Mouse (Mus musculus): Measurements from ENCODE around the gene Abcb10. TPM values are rescaled to one million over a fixed set of nuclear protein-coding genes. Genes with fewer than 3 reads are reported as not detected.
A peak's percentile ranks its signal among the peaks of the same experiment; 100 is the strongest.

Abcb10 gene
- polyA plus RNA-seq, 1 experiment, result 15.2 TPM

GRCm38 (mm10) chr8:124011989-124012586 is 29.2 kb upstream of the Abcb10 start:
- TF ChIP-seq GATA1 (IDR thresholded peaks at IDR 0.05; ENCODE audit: low read length), result no peak
- H3K4me1 ChIP-seq (ENCODE audit: control insufficient read depth), result peaks cover 68% of the 10 kb centered on the region
- no peak overlapping the region for H3K4me3 ChIP-seq (replicated peaks)
- H3K27me3 ChIP-seq (ENCODE audit: control insufficient read depth), result no peaks in the 10 kb centered on the region
- no peaks in the 10 kb centered on the region for H3K9me3 ChIP-seq (ENCODE audit: control insufficient read depth, low read length)
- peaks cover 81% of the 10 kb centered on the region for H3K36me3 ChIP-seq (ENCODE audit: control insufficient read depth)

- no peak overlapping the region for H3K4me3 ChIP-seq (replicated peaks)
- peaks cover 81% of the 10 kb centered on the region for H3K36me3 ChIP-seq (ENCODE audit: control insufficient read depth)
- peaks cover 63% of the 10 kb centered on the region for H3K4me1 ChIP-seq (ENCODE audit: control insufficient read depth)
- no peaks in the 10 kb centered on the region for H3K9me3 ChIP-seq (ENCODE audit: control insufficient read depth, low read length)
- no peaks in the 10 kb centered on the region for H3K27me3 ChIP-seq (ENCODE audit: control insufficient read depth)
- TF ChIP-seq TAL1 (IDR thresholded peaks at IDR 0.05; ENCODE audit: low read length) (no peak), GATA1 (IDR thresholded peaks at IDR 0.05; ENCODE audit: low read length) (no peak)
Observed at GRCm38 (mm10) chr8:124011580-124011979, 28.7 kb upstream of the Abcb10 start.

DNA sequence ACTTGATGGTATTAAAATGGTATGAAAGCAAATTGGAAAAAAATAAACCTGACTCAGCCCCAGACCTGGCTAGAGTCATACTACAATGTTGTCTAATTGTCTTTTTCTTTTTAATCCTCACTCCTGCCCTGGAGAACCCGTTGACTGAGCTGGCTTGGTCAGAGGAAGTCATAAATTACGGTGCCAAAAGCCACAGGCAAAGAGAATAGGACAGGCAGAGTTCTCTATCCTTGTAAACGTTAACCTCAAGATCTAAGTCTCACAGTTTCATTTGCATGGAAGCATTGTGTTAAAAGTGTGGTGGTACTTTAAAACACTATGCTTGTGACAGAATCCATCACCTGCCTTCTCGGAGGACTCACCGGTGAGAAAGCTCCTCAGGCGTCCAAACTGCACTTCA is 24.9 kb upstream of the Abcb10 start:
- Histone ChIP-seq H3K27me3 (ENCODE audit: control insufficient read depth) (no peaks in the 10 kb centered on the region), H3K4me1 (ENCODE audit: control insufficient read depth) (peaks cover 34% of the 10 kb centered on the region), H3K4me3 (replicated peaks) (no peak overlapping the region), H3K9me3 (ENCODE audit: control insufficient read depth, low read length) (no peaks in the 10 kb centered on the region), H3K36me3 (ENCODE audit: control insufficient read depth) (peaks cover 92% of the 10 kb centered on the region)
- TF ChIP-seq TAL1 (IDR thresholded peaks at IDR 0.05; ENCODE audit: low read length), result no peak
- TF ChIP-seq GATA1 (IDR thresholded peaks at IDR 0.05; ENCODE audit: low read length), result no peak

GRCm38 (mm10) chr8:124002546-124003108 is 19.7 kb upstream of the Abcb10 start:
- Histone ChIP-seq H3K36me3 (ENCODE audit: control insufficient read depth) (peaks cover 99% of the 10 kb centered on the region), H3K27me3 (ENCODE audit: control insufficient read depth) (no peaks in the 10 kb centered on the region)
- TF ChIP-seq TAL1 (IDR thresholded peaks at IDR 0.05; ENCODE audit: low read length) (no peak), GATA1 (IDR thresholded peaks at IDR 0.05; ENCODE audit: low read length) (no peak)

DNA sequence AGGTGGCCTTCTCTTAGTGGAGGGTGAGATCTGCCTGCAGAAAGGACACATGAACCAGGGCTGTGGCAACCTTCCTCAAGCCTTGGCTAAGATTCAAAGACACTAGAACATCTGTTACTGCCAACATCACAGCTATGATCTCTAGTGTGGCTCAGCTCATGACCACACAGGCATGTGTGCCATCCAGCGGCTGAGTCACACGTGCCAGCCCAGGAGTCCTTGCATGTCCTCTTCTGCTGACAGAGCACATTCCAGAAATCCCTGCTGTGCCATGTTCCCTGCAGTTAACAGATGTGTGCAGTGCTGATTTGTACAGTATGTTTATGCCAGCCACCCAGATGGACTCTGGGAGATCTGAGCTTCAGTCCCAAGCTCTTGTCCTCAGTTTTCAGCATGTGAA is 16.6 kb upstream of the Abcb10 start:
- Histone ChIP-seq H3K36me3 (ENCODE audit: control insufficient read depth) (peaks cover 97% of the 10 kb centered on the region), H3K9me3 (ENCODE audit: control insufficient read depth, low read length) (no peaks in the 10 kb centered on the region), H3K4me3 (replicated peaks) (no peak overlapping the region), H3K4me1 (ENCODE audit: control insufficient read depth) (peaks cover 19% of the 10 kb centered on the region), H3K27me3 (ENCODE audit: control insufficient read depth) (no peaks in the 10 kb centered on the region)
- TF ChIP-seq GATA1 (IDR thresholded peaks at IDR 0.05; ENCODE audit: low read length), result no peak
- no peak for TF ChIP-seq TAL1 (IDR thresholded peaks at IDR 0.05; ENCODE audit: low read length)

More at GRCm38 (mm10) chr8:124002546-124003108, 19.7 kb upstream of the Abcb10 start:
- peaks cover 16% of the 10 kb centered on the region for H3K4me1 ChIP-seq (ENCODE audit: control insufficient read depth)
- no peak overlapping the region for H3K4me3 ChIP-seq (replicated peaks)
- H3K9me3 ChIP-seq (ENCODE audit: control insufficient read depth, low read length), result no peaks in the 10 kb centered on the region

GRCm38 (mm10) chr8:123993997-123994396 is 11.1 kb upstream of the Abcb10 start:
- Histone ChIP-seq H3K9me3 (ENCODE audit: control insufficient read depth, low read length) (no peaks in the 10 kb centered on the region), H3K36me3 (ENCODE audit: control insufficient read depth) (peaks cover 86% of the 10 kb centered on the region), H3K4me3 (replicated peaks) (no peak overlapping the region), H3K27me3 (ENCODE audit: control insufficient read depth) (no peaks in the 10 kb centered on the region), H3K4me1 (ENCODE audit: control insufficient read depth) (peaks cover 53% of the 10 kb centered on the region)
- TF ChIP-seq TAL1 (IDR thresholded peaks at IDR 0.05; ENCODE audit: low read length) (no peak), GATA1 (IDR thresholded peaks at IDR 0.05; ENCODE audit: low read length) (no peak)

- no peak overlapping the region for H3K4me3 ChIP-seq (replicated peaks)
- TF ChIP-seq TAL1 (IDR thresholded peaks at IDR 0.05; ENCODE audit: low read length), result no peak
- no peak for TF ChIP-seq GATA1 (IDR thresholded peaks at IDR 0.05; ENCODE audit: low read length)
- peaks cover 57% of the 10 kb centered on the region for H3K4me1 ChIP-seq (ENCODE audit: control insufficient read depth)
- no peaks in the 10 kb centered on the region for H3K27me3 ChIP-seq (ENCODE audit: control insufficient read depth)
- H3K36me3 ChIP-seq (ENCODE audit: control insufficient read depth), result peaks cover 82% of the 10 kb centered on the region
- H3K9me3 ChIP-seq (ENCODE audit: control insufficient read depth, low read length), result no peaks in the 10 kb centered on the region
Observed at GRCm38 (mm10) chr8:123993597-123993996, 10.7 kb upstream of the Abcb10 start.

DNA sequence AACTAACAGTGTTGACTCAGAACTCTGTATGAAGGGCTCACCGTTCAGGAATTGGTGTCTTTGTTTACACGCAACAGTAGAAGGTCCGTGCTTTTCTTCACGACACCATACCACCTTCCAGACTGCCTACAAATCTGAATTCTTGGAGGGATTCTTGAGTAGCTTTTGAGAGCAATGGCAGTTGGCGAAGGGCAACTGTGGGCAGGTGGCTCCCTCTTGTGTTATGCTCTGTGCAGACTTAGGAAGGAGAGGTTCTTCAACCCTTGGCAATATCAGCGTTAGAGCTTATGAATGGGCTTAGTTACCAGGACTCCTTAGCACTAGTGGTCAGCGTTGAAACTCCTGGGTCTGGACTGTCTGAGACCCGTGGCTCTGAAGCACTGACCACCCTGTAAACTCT is 9.7 kb upstream of the Abcb10 start:
- Histone ChIP-seq H3K27me3 (ENCODE audit: control insufficient read depth) (no peaks in the 10 kb centered on the region), H3K4me3 (replicated peaks) (no peak overlapping the region), H3K36me3 (ENCODE audit: control insufficient read depth) (peaks cover 76% of the 10 kb centered on the region), H3K9me3 (ENCODE audit: control insufficient read depth, low read length) (no peaks in the 10 kb centered on the region), H3K4me1 (ENCODE audit: control insufficient read depth) (peaks cover 63% of the 10 kb centered on the region)
- TF ChIP-seq GATA1 (IDR thresholded peaks at IDR 0.05; ENCODE audit: low read length) (no peak), TAL1 (IDR thresholded peaks at IDR 0.05; ENCODE audit: low read length) (no peak)

DNA sequence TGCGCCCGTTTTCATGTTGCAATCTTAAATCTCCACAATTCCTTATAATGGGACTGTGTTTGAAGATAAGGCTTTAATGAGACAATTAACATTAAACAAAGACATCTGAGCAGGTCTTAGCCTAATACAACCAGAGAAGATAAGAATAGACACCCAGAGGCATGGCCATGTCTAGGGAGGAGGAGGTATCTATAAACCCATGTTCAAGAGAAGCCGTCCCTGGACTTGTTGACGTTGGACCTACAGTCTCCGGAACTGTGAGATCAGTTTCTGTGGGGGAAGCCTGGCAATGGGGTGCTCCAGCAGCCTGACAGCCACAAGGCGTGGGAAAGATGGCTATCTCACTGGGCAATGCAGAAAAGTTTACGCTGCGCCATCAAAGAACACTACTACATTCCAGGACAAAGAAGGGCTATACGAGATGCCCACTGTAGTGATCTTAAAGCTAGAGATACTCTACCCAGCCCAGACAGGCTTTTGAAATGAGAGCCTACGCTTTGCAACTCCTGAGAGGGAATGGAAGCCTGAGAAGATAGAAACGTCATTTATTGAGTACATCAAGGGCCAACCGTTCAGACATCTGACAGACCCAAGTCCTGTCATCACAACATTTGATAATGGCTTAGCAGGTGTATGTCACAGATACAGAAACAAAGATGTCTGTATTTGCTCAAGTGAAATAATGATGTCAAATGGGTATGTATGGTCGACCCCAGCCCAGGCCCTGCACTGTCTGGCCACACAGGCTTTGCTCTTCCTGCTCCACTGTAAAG is 7.5 kb upstream of the Abcb10 start:
- Histone ChIP-seq H3K36me3 (ENCODE audit: control insufficient read depth) (peaks cover 73% of the 10 kb centered on the region), H3K9me3 (ENCODE audit: control insufficient read depth, low read length) (no peaks in the 10 kb centered on the region), H3K4me3 (replicated peaks) (peak overlapping the region; percentile 63), H3K27me3 (ENCODE audit: control insufficient read depth) (no peaks in the 10 kb centered on the region), H3K4me1 (ENCODE audit: control insufficient read depth) (peaks cover 85% of the 10 kb centered on the region)
- TF ChIP-seq GATA1 (IDR thresholded peaks at IDR 0.05; ENCODE audit: low read length) (peak; percentile 58), TAL1 (IDR thresholded peaks at IDR 0.05; ENCODE audit: low read length) (peak; percentile 70)

Measured in erythroblast, embryonic 14.5 days (primary cell).